ENCODE assay signal across 8 mouse cellular contexts in the genomic region with DNA sequence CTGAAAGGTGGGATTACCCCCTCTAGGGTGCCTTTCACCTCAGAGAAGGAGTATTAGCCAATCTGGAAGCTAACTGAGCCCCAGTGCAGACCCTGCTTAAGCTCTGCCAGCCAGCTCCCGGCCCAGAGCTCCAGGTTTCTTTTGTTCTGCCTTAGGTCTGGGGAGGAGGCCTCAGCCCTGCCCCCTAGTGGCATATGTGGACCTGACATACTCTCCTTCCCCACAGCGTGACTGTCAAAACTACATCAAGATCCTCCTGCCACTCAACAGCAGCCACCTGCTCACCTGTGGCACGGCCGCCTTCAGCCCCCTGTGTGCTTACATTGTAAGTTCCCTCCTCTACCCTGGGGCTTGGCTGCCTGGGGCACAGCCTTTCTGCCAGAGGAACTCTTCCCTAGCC. TPM values are rescaled to one million over a fixed set of nuclear protein-coding genes. Genes with fewer than 3 reads are reported as not detected.
A peak's percentile ranks its signal among the peaks of the same experiment; 100 is the strongest.
DNase-seq lines count a peak whose midpoint lies in the region; ATAC-seq and TF ChIP-seq lines count a peak whose summit lies in the region.

No protein-coding gene starts in this region.

- no peak for TF ChIP-seq POLR2A in CH12.LX (IDR thresholded peaks at IDR 0.05; ENCODE audit: low read depth, low read length)
- no peak for TF ChIP-seq POLR2A in brain, embryonic 14.5 days (IDR thresholded peaks at IDR 0.05; ENCODE audit: borderline replicate concordance, extremely low read depth, insufficient read depth, insufficient read length, poor library complexity, severe bottlenecking)

- in situ Hi-C loops in CH12.LX (cut with MboI; ENCODE audit: low pct_ligation_motif_present, low pct_unique_long_range_greater_than_20kb, low sequenced_read_pairs) = no loop called here

- H3K9ac ChIP-seq in CH12.LX (ENCODE audit: insufficient read depth, low read depth) = no peak overlapping the region
- H3K9ac ChIP-seq in heart, embryonic 12.5 days = no peak overlapping the region; the same call in 1 of the 2 replicates
- H3K9ac ChIP-seq in kidney, postnatal 0 days (ENCODE audit: low read depth, low read length) = no peak overlapping the region
- peak overlapping the region; percentile 20; the same call in 1 of the 2 replicates for H3K9ac ChIP-seq in liver, embryonic 13.5 days
- peak overlapping the region; percentile 35; the same call in 1 of the 2 replicates for H3K9ac ChIP-seq in neural tube, embryonic 11.5 days (ENCODE audit: low read length)
- H3K9ac ChIP-seq in stomach, embryonic 16.5 days (ENCODE audit: low read length) = peak overlapping the region; percentile 53

- TF ChIP-seq RAD21 in CH12.LX (IDR thresholded peaks at IDR 0.05; ENCODE audit: low read depth, low read length) = peak; percentile 83

- H3K4me2 ChIP-seq in CH12.LX (ENCODE audit: insufficient read depth, low read depth, poor library complexity, severe bottlenecking) = no peak overlapping the region
- no peak overlapping the region for H3K4me2 ChIP-seq in heart, embryonic 12.5 days
- no peak overlapping the region for H3K4me2 ChIP-seq in kidney, postnatal 0 days (ENCODE audit: low read length)
- H3K4me2 ChIP-seq in liver, embryonic 13.5 days = no peak overlapping the region
- H3K4me2 ChIP-seq in neural tube, embryonic 11.5 days (ENCODE audit: low read depth) = no peak overlapping the region
- H3K4me2 ChIP-seq in stomach, embryonic 16.5 days (ENCODE audit: low read depth, low read length) = no peak overlapping the region

- H3K79me2 ChIP-seq in CH12.LX (replicated peaks; ENCODE audit: control insufficient read depth, extremely low read depth, insufficient read depth, poor library complexity, severe bottlenecking) = peaks cover 14% of the 10 kb centered on the region

- no peaks in the 10 kb centered on the region for H3K9me3 ChIP-seq in CH12.LX (replicated peaks; ENCODE audit: low read length)
- H3K9me3 ChIP-seq in heart, embryonic 12.5 days (replicated peaks) = no peaks in the 10 kb centered on the region
- H3K9me3 ChIP-seq in kidney, postnatal 0 days (replicated peaks; ENCODE audit: low read length) = no peaks in the 10 kb centered on the region
- no peaks in the 10 kb centered on the region for H3K9me3 ChIP-seq in liver, embryonic 13.5 days (replicated peaks)
- H3K9me3 ChIP-seq in neural tube, embryonic 11.5 days (ENCODE audit: control insufficient read depth, low read length) = no peaks in the 10 kb centered on the region
- H3K9me3 ChIP-seq in stomach, embryonic 16.5 days (replicated peaks; ENCODE audit: control insufficient read depth, low read length) = no peaks in the 10 kb centered on the region

- TF ChIP-seq CTCF in CH12.LX (conservative IDR thresholded peaks at IDR 0.05 in 1 of 2, IDR thresholded peaks at IDR 0.05 in 1 of 2; ENCODE audit: low read depth in 2 of 2, low read length in 2 of 2) = peak; percentile 55 to 87
- peak; percentile 89 for TF ChIP-seq CTCF in brain, embryonic 14.5 days (IDR thresholded peaks at IDR 0.05; ENCODE audit: borderline replicate concordance, extremely low read depth, insufficient read depth, insufficient read length)
- peak; percentile 91 for TF ChIP-seq CTCF in kidney, postnatal 0 days (IDR thresholded peaks at IDR 0.05; ENCODE audit: low read depth)

- no peaks in the 10 kb centered on the region for H3K27me3 ChIP-seq in CH12.LX (replicated peaks)
- H3K27me3 ChIP-seq in heart, embryonic 12.5 days (replicated peaks) = no peaks in the 10 kb centered on the region
- H3K27me3 ChIP-seq in kidney, postnatal 0 days (ENCODE audit: insufficient read depth, low read length) = no peaks in the 10 kb centered on the region
- no peaks in the 10 kb centered on the region for H3K27me3 ChIP-seq in liver, embryonic 13.5 days
- H3K27me3 ChIP-seq in neural tube, embryonic 11.5 days (ENCODE audit: control insufficient read depth, insufficient read depth, low read length) = no peaks in the 10 kb centered on the region
- H3K27me3 ChIP-seq in stomach, embryonic 16.5 days (ENCODE audit: control insufficient read depth, insufficient read depth, low read length) = no peaks in the 10 kb centered on the region

- DNase-seq in CH12.LX (ENCODE audit: extremely low read depth) = peak; percentile 81
- DNase-seq in brain, embryonic 14.5 days (ENCODE audit: low read depth) = peak; percentile 93
- DNase-seq in kidney, postnatal 0 days (ENCODE audit: low spot score) = peak; percentile 86
- DNase-seq in liver, embryonic 13.5 days = peak; percentile 71
- peak; percentile 82 for DNase-seq in neural tube, embryonic 11.5 days (ENCODE audit: low spot score)

- 30% methylated on average over 4 of the region's 4 CpGs for WGBS in heart, embryonic 12.5 days
- 29% methylated on average over 4 of the region's 4 CpGs for WGBS in kidney, postnatal 0 days
- 37% methylated on average over 4 of the region's 4 CpGs for WGBS in liver, embryonic 13.5 days (ENCODE audit: insufficient replicate concordance)
- 40% methylated on average over 4 of the region's 4 CpGs for WGBS in neural tube, embryonic 11.5 days
- 26% methylated on average over 4 of the region's 4 CpGs for WGBS in stomach, embryonic 16.5 days

- no peak overlapping the region for H3K4me3 ChIP-seq in CH12.LX (replicated peaks in 1 of 3; ENCODE audit: low read depth in 2 of 3, low read length in 2 of 3, poor library complexity in 1 of 3)
- no peak overlapping the region for H3K4me3 ChIP-seq in heart, embryonic 12.5 days
- H3K4me3 ChIP-seq in kidney, postnatal 0 days (replicated peaks; ENCODE audit: low read depth, low read length) = no peak overlapping the region
- no peak overlapping the region for H3K4me3 ChIP-seq in liver, embryonic 13.5 days (replicated peaks)
- no peak overlapping the region for H3K4me3 ChIP-seq in neural tube, embryonic 11.5 days (ENCODE audit: low read depth, low read length)
- no peak overlapping the region for H3K4me3 ChIP-seq in stomach, embryonic 16.5 days (replicated peaks; ENCODE audit: low read length)

- dilution Hi-C loops in CH12.LX (cut with MboI; ENCODE audit: extremely low pct_ligation_motif_present, extremely low pct_unique_long_range_greater_than_20kb, low sequenced_read_pairs) = no loop called here

- peaks cover 33 to 53% of the 10 kb centered on the region in 2 experiments for H3K4me1 ChIP-seq in CH12.LX (ENCODE audit: control insufficient read depth in 1 of 2, insufficient read depth in 2 of 2)
- peaks cover 9% of the 10 kb centered on the region for H3K4me1 ChIP-seq in heart, embryonic 12.5 days (replicated peaks)
- no peaks in the 10 kb centered on the region for H3K4me1 ChIP-seq in kidney, postnatal 0 days (replicated peaks; ENCODE audit: insufficient read depth, low read length)
- peaks cover 54% of the 10 kb centered on the region for H3K4me1 ChIP-seq in liver, embryonic 13.5 days (replicated peaks)
- no peaks in the 10 kb centered on the region for H3K4me1 ChIP-seq in neural tube, embryonic 11.5 days (ENCODE audit: control insufficient read depth, insufficient read depth, low read length)
- H3K4me1 ChIP-seq in stomach, embryonic 16.5 days (ENCODE audit: control insufficient read depth, insufficient read depth, low read length) = peaks cover 4% of the 10 kb centered on the region; the same call in 1 of the 2 replicates

- peak; percentile 82 for ATAC-seq in erythroblast, adult 5-6 weeks (replicated peaks; ENCODE audit: low FRiP score, poor library complexity, severe bottlenecking)
- peak; percentile 41; the same call in 1 of the 2 replicates for ATAC-seq in heart, embryonic 12.5 days (ENCODE audit: insufficient number of reproducible peaks, low FRiP score)
- peak; percentile 47; the same call in 1 of the 2 replicates for ATAC-seq in kidney, postnatal 0 days (replicated peaks; ENCODE audit: low FRiP score, low read depth)
- peak; percentile 71 for ATAC-seq in liver, embryonic 13.5 days (ENCODE audit: low read depth)
- peak; percentile 69 for ATAC-seq in neural tube, embryonic 11.5 days (ENCODE audit: insufficient read depth, low FRiP score, low TSS enrichment)
- peak; percentile 54; the same call in 1 of the 2 replicates for ATAC-seq in stomach, embryonic 16.5 days (ENCODE audit: insufficient read depth, low FRiP score)

- no peak for TF ChIP-seq EP300 in CH12.LX (IDR thresholded peaks at IDR 0.05; ENCODE audit: low read length)

- H3K36me3 ChIP-seq in CH12.LX (replicated peaks in 1 of 2; ENCODE audit: control insufficient read depth in 1 of 2, insufficient read depth in 1 of 2, low read length in 1 of 2) = peaks cover 53 to 56% of the 10 kb centered on the region in 2 experiments
- H3K36me3 ChIP-seq in heart, embryonic 12.5 days = peaks cover 57% of the 10 kb centered on the region
- H3K36me3 ChIP-seq in kidney, postnatal 0 days (ENCODE audit: insufficient read depth, low read length) = peaks cover 36% of the 10 kb centered on the region
- H3K36me3 ChIP-seq in liver, embryonic 13.5 days = peaks cover 93% of the 10 kb centered on the region
- peaks cover 4% of the 10 kb centered on the region for H3K36me3 ChIP-seq in neural tube, embryonic 11.5 days (ENCODE audit: control insufficient read depth, insufficient read depth, low read length)
- H3K36me3 ChIP-seq in stomach, embryonic 16.5 days (ENCODE audit: control insufficient read depth, insufficient read depth, low read length) = peaks cover 21% of the 10 kb centered on the region

- H3K27ac ChIP-seq in CH12.LX (ENCODE audit: insufficient read depth, low read depth) = no peak overlapping the region
- H3K27ac ChIP-seq in heart, embryonic 12.5 days (ENCODE audit: poor library complexity, severe bottlenecking) = no peak overlapping the region
- H3K27ac ChIP-seq in kidney, postnatal 0 days = no peak overlapping the region
- peak overlapping the region; percentile 100 for H3K27ac ChIP-seq in liver, embryonic 13.5 days
- no peak overlapping the region for H3K27ac ChIP-seq in neural tube, embryonic 11.5 days (ENCODE audit: low read depth, low read length)
- H3K27ac ChIP-seq in stomach, embryonic 16.5 days (ENCODE audit: low read length) = no peak overlapping the region

RNA-seq across cellular contexts. Expression of a gene that starts 17.2 kb away (rescaled TPM):
- total RNA-seq in CH12.LX (2012; rRNA removed) (69.6 and 73.1 TPM in 2 replicates), CH12.LX (2014; rRNA removed) (29.1 and 29.5 TPM in 2 replicates)
- polyA plus RNA-seq in CH12.LX (2012; ENCODE audit: insufficient read length, low read depth) = 48.1 and 51.8 TPM in 2 replicates
- polyA plus RNA-seq in brain, embryonic 14.5 days (2012; rRNA removed) = 25.7 and 31.1 TPM in 2 replicates
- 21.3 and 41.8 TPM in 2 replicates for total RNA-seq in erythroblast, adult 5-6 weeks (2015; ENCODE audit: low replicate concordance)
- total RNA-seq in erythroblast, adult 5-6 weeks (2017; ENCODE audit: low replicate concordance) = 29.8 and 37.1 TPM in 2 replicates
- polyA plus RNA-seq in heart, embryonic 12.5 days (2016; fragmentation: Nextera tagmentation; extraction: Ambion mirVana) = 43.4 and 47.3 TPM in 2 replicates
- 165 and 188 TPM in 2 replicates for polyA plus RNA-seq in kidney, postnatal 0 days (2015; fragmentation: Nextera tagmentation; extraction: Ambion mirVana)
- 91.0 and 102 TPM in 2 replicates for polyA plus RNA-seq in liver, embryonic 13.5 days (2015; fragmentation: Nextera tagmentation; extraction: Ambion mirVana)
- 53.2 and 65.5 TPM in 2 replicates for polyA plus RNA-seq in neural tube, embryonic 11.5 days (2014; fragmentation: Nextera tagmentation; extraction: Ambion mirVana)
- polyA plus RNA-seq in stomach, embryonic 16.5 days (2015; fragmentation: Nextera tagmentation; extraction: Ambion mirVana) = 141 and 167 TPM in 2 replicates

RNA-seq across cellular contexts. Expression of a gene that starts 17.3 kb away (rescaled TPM):
- 3.6 and 4.2 TPM in 2 replicates for total RNA-seq in CH12.LX (2012; rRNA removed)
- 1.9 and 2.0 TPM in 2 replicates for total RNA-seq in CH12.LX (2014; rRNA removed)
- 2.9 and 3.0 TPM in 2 replicates for polyA plus RNA-seq in CH12.LX (2012; ENCODE audit: insufficient read length, low read depth)
- 2.3 and 3.4 TPM in 2 replicates for polyA plus RNA-seq in brain, embryonic 14.5 days (2012; rRNA removed)
- 0.77 TPM in 1 of 2 replicates, not detected in the other for total RNA-seq in erythroblast, adult 5-6 weeks (2015; ENCODE audit: low replicate concordance)
- total RNA-seq in erythroblast, adult 5-6 weeks (2017; ENCODE audit: low replicate concordance) = 0.94 and 2.0 TPM in 2 replicates
- polyA plus RNA-seq in heart, embryonic 12.5 days (2016; fragmentation: Nextera tagmentation; extraction: Ambion mirVana) = 3.6 and 3.9 TPM in 2 replicates
- polyA plus RNA-seq in kidney, postnatal 0 days (2015; fragmentation: Nextera tagmentation; extraction: Ambion mirVana) = 2.1 and 2.9 TPM in 2 replicates
- polyA plus RNA-seq in liver, embryonic 13.5 days (2015; fragmentation: Nextera tagmentation; extraction: Ambion mirVana) = 2.4 and 3.0 TPM in 2 replicates
- 4.5 and 4.9 TPM in 2 replicates for polyA plus RNA-seq in neural tube, embryonic 11.5 days (2014; fragmentation: Nextera tagmentation; extraction: Ambion mirVana)
- polyA plus RNA-seq in stomach, embryonic 16.5 days (2015; fragmentation: Nextera tagmentation; extraction: Ambion mirVana) = 4.0 and 4.7 TPM in 2 replicates

RNA-seq across cellular contexts. Expression of a gene that starts 28.8 kb away (rescaled TPM):
- 8.6 and 9.4 TPM in 2 replicates for total RNA-seq in CH12.LX (2012; rRNA removed)
- total RNA-seq in CH12.LX (2014; rRNA removed) = 1.3 and 1.5 TPM in 2 replicates
- 5.2 and 6.7 TPM in 2 replicates for polyA plus RNA-seq in CH12.LX (2012; ENCODE audit: insufficient read length, low read depth)
- 14.7 and 23.6 TPM in 2 replicates for polyA plus RNA-seq in brain, embryonic 14.5 days (2012; rRNA removed)
- total RNA-seq in erythroblast, adult 5-6 weeks (2015; ENCODE audit: low replicate concordance) = 19.9 and 22.1 TPM in 2 replicates
- total RNA-seq in erythroblast, adult 5-6 weeks (2017; ENCODE audit: low replicate concordance) = 33.7 and 49.8 TPM in 2 replicates
- 10.3 and 10.7 TPM in 2 replicates for polyA plus RNA-seq in heart, embryonic 12.5 days (2016; fragmentation: Nextera tagmentation; extraction: Ambion mirVana)
- 20.7 and 21.2 TPM in 2 replicates for polyA plus RNA-seq in kidney, postnatal 0 days (2015; fragmentation: Nextera tagmentation; extraction: Ambion mirVana)
- polyA plus RNA-seq in liver, embryonic 13.5 days (2015; fragmentation: Nextera tagmentation; extraction: Ambion mirVana) = 13.1 and 14.1 TPM in 2 replicates
- polyA plus RNA-seq in neural tube, embryonic 11.5 days (2014; fragmentation: Nextera tagmentation; extraction: Ambion mirVana) = 10.5 and 12.1 TPM in 2 replicates
- polyA plus RNA-seq in stomach, embryonic 16.5 days (2015; fragmentation: Nextera tagmentation; extraction: Ambion mirVana) = 19.7 and 23.7 TPM in 2 replicates

RNA-seq across cellular contexts. Expression of a gene that starts 30.8 kb away (rescaled TPM):
- total RNA-seq in CH12.LX (2012; rRNA removed) = 0.59 TPM in 2 replicates
- total RNA-seq in CH12.LX (2014; rRNA removed) = not detected in 2 replicates
- 0.55 TPM in 1 of 2 replicates, not detected in the other for polyA plus RNA-seq in CH12.LX (2012; ENCODE audit: insufficient read length, low read depth)
- polyA plus RNA-seq in brain, embryonic 14.5 days (2012; rRNA removed) = 0.79 and 1.2 TPM in 2 replicates
- not detected in 2 replicates for total RNA-seq in erythroblast, adult 5-6 weeks (2015; ENCODE audit: low replicate concordance)
- 1.5 TPM in 1 of 2 replicates, not detected in the other for total RNA-seq in erythroblast, adult 5-6 weeks (2017; ENCODE audit: low replicate concordance)
- 0.26 and 0.37 TPM in 2 replicates for polyA plus RNA-seq in heart, embryonic 12.5 days (2016; fragmentation: Nextera tagmentation; extraction: Ambion mirVana)
- polyA plus RNA-seq in kidney, postnatal 0 days (2015; fragmentation: Nextera tagmentation; extraction: Ambion mirVana) = 1.0 and 1.1 TPM in 2 replicates
- polyA plus RNA-seq in liver, embryonic 13.5 days (2015; fragmentation: Nextera tagmentation; extraction: Ambion mirVana) = 0.23 and 0.72 TPM in 2 replicates
- polyA plus RNA-seq in neural tube, embryonic 11.5 days (2014; fragmentation: Nextera tagmentation; extraction: Ambion mirVana) = 1.3 and 2.1 TPM in 2 replicates
- polyA plus RNA-seq in stomach, embryonic 16.5 days (2015; fragmentation: Nextera tagmentation; extraction: Ambion mirVana) = 0.56 and 1.1 TPM in 2 replicates

RNA-seq across cellular contexts. Expression of a gene that starts 45.6 kb away (rescaled TPM):
- total RNA-seq in CH12.LX (2012; rRNA removed) (32.1 and 33.3 TPM in 2 replicates), CH12.LX (2014; rRNA removed) (43.2 and 45.6 TPM in 2 replicates)
- polyA plus RNA-seq in CH12.LX (2012; ENCODE audit: insufficient read length, low read depth) = 28.3 and 30.9 TPM in 2 replicates
- 50.9 and 65.2 TPM in 2 replicates for polyA plus RNA-seq in brain, embryonic 14.5 days (2012; rRNA removed)
- total RNA-seq in erythroblast, adult 5-6 weeks (2015; ENCODE audit: low replicate concordance) = 5.2 and 7.7 TPM in 2 replicates
- 5.6 and 9.9 TPM in 2 replicates for total RNA-seq in erythroblast, adult 5-6 weeks (2017; ENCODE audit: low replicate concordance)
- polyA plus RNA-seq in heart, embryonic 12.5 days (2016; fragmentation: Nextera tagmentation; extraction: Ambion mirVana) = 43.0 and 43.4 TPM in 2 replicates
- 48.9 and 50.6 TPM in 2 replicates for polyA plus RNA-seq in kidney, postnatal 0 days (2015; fragmentation: Nextera tagmentation; extraction: Ambion mirVana)
- 33.5 and 37.2 TPM in 2 replicates for polyA plus RNA-seq in liver, embryonic 13.5 days (2015; fragmentation: Nextera tagmentation; extraction: Ambion mirVana)
- 42.9 and 43.3 TPM in 2 replicates for polyA plus RNA-seq in neural tube, embryonic 11.5 days (2014; fragmentation: Nextera tagmentation; extraction: Ambion mirVana)
- 52.2 and 53.3 TPM in 2 replicates for polyA plus RNA-seq in stomach, embryonic 16.5 days (2015; fragmentation: Nextera tagmentation; extraction: Ambion mirVana)

Comparison
In these comparisons a context has a peak if more than half of its experiments do, and no peak if none do; other contexts are left out.
1. H3K9ac ChIP-seq: peak in liver, embryonic 13.5 days (single experiment), neural tube, embryonic 11.5 days (single experiment) and stomach, embryonic 16.5 days (single experiment); none in CH12.LX (single experiment), heart, embryonic 12.5 days (single experiment) and kidney, postnatal 0 days (single experiment).
2. Peak in every context shown above with its lines, with median percentiles within 50 percentile points of each other: DNase-seq, CTCF ChIP-seq and ATAC-seq.